ENCODE assay signal across 15 mouse cellular contexts in genomic region chr13:15537611-15538010, GRCm38 (mm10).
DNase-seq lines count a peak whose midpoint lies in the region; ATAC-seq and TF ChIP-seq lines count a peak whose summit lies in the region.
"Had no signal": no experiment of that assay in that cellular context is flagged by ENCODE, and none has a peak within 500 bp of the region (broad histone marks: within the 10 kb centered on the region; RNA-seq: fewer than 3 reads in every experiment).

No protein-coding gene starts in this region.

- no peak overlapping the region for H3K9ac ChIP-seq in intestine, embryonic 16.5 days (ENCODE audit: low read depth, low read length)
- no peak overlapping the region for H3K9ac ChIP-seq in kidney, postnatal 0 days (ENCODE audit: low read depth, low read length)
- H3K9ac ChIP-seq: limb, embryonic 13.5 days had no signal

- whole genome bisulfite sequencing in embryonic facial prominence, embryonic 10.5 days: 73% methylated on average over 3 of the region's 3 CpGs
- WGBS in intestine, embryonic 16.5 days: 67% methylated on average over 3 of the region's 3 CpGs
- WGBS in kidney, postnatal 0 days: 45% methylated on average over 3 of the region's 3 CpGs

- peak; percentile 68; the same call in 1 of the 2 replicates for ATAC-seq in intestine, embryonic 16.5 days
- peak; percentile 87 for ATAC-seq in kidney, postnatal 0 days (replicated peaks; ENCODE audit: low FRiP score, low read depth)
- ATAC-seq: activated CD4-positive, CD25-positive, alpha-beta regulatory T cell, adult 4 months had no signal

- no peaks in the 10 kb centered on the region for H3K9me3 ChIP-seq in embryonic facial prominence, embryonic 10.5 days
- no peaks in the 10 kb centered on the region for H3K9me3 ChIP-seq in intestine, embryonic 16.5 days (ENCODE audit: control insufficient read depth, low read length)
- no peaks in the 10 kb centered on the region for H3K9me3 ChIP-seq in kidney, postnatal 0 days (replicated peaks; ENCODE audit: low read length)
- H3K9me3 ChIP-seq: limb, embryonic 13.5 days had no signal

- peaks cover 36% of the 10 kb centered on the region for H3K4me1 ChIP-seq in embryonic facial prominence, embryonic 10.5 days
- H3K4me1 ChIP-seq in intestine, embryonic 16.5 days (ENCODE audit: control insufficient read depth, insufficient read depth, low read length): peaks cover 10% of the 10 kb centered on the region; the same call in 1 of the 2 replicates
- H3K4me1 ChIP-seq in kidney, postnatal 0 days (replicated peaks; ENCODE audit: insufficient read depth, low read length): peaks cover 9% of the 10 kb centered on the region; the same call in 1 of the 2 replicates

- 0 out of 2 replicates have a peak overlapping the region, but pooled peaks have one; percentile 5 for H3K27ac ChIP-seq in embryonic facial prominence, embryonic 10.5 days (replicated peaks)
- H3K27ac ChIP-seq in intestine, embryonic 16.5 days (ENCODE audit: low read length): no peak overlapping the region
- 0 out of 2 replicates have a peak overlapping the region, but pooled peaks have one; percentile 20 for H3K27ac ChIP-seq in kidney, postnatal 0 days
- H3K27ac ChIP-seq: heart, adult 2 months; limb, embryonic 13.5 days had no signal

- no peak for TF ChIP-seq CTCF in kidney, postnatal 0 days (IDR thresholded peaks at IDR 0.05; ENCODE audit: low read depth)

- H3K27me3 ChIP-seq in embryonic facial prominence, embryonic 10.5 days (replicated peaks; ENCODE audit: low read depth, poor library complexity, severe bottlenecking): no peaks in the 10 kb centered on the region
- H3K27me3 ChIP-seq in intestine, embryonic 16.5 days (replicated peaks; ENCODE audit: control insufficient read depth, insufficient read depth, low read length): no peaks in the 10 kb centered on the region
- H3K27me3 ChIP-seq in kidney, postnatal 0 days (ENCODE audit: insufficient read depth, low read length): no peaks in the 10 kb centered on the region
- H3K27me3 ChIP-seq: limb, embryonic 13.5 days had no signal

- H3K4me3 ChIP-seq in embryonic facial prominence, embryonic 10.5 days: no peak overlapping the region
- H3K4me3 ChIP-seq in intestine, embryonic 16.5 days (ENCODE audit: low read length): no peak overlapping the region
- no peak overlapping the region for H3K4me3 ChIP-seq in kidney, postnatal 0 days (replicated peaks; ENCODE audit: low read depth, low read length)
- H3K4me3 ChIP-seq: heart, adult 2 months; limb, embryonic 13.5 days had no signal

- no peak overlapping the region for H3K4me2 ChIP-seq in intestine, embryonic 16.5 days (ENCODE audit: low read depth, low read length)
- peak overlapping the region; percentile 18; the same call in 1 of the 2 replicates for H3K4me2 ChIP-seq in kidney, postnatal 0 days (ENCODE audit: low read length)
- H3K4me2 ChIP-seq: limb, embryonic 13.5 days had no signal

- peak; percentile 21 for DNase-seq in 3134 (ENCODE audit: extremely low read depth, insufficient read length, low spot score)
- DNase-seq in embryonic facial prominence, embryonic 10.5 days (ENCODE audit: low spot score): no peak
- DNase-seq in kidney, postnatal 0 days (ENCODE audit: low spot score): no peak
- DNase-seq in testis, postnatal 14 days (ENCODE audit: low spot score): no peak
- DNase-seq in embryo, embryonic 10 days (ENCODE audit: low spot score): no peak
- DNase-seq in embryo, embryonic 11 days: no peak
- no peak for DNase-seq in urinary bladder, adult 2 months (ENCODE audit: low spot score)
- DNase-seq: cerebellum, adult 11 months; heart, adult 2 months; heart, postnatal 36 days; lung, adult 2 months; thymus, adult 2 months had no signal

- H3K36me3 ChIP-seq in embryonic facial prominence, embryonic 10.5 days (replicated peaks): peaks cover 4% of the 10 kb centered on the region; the same call in 1 of the 2 replicates
- no peaks in the 10 kb centered on the region for H3K36me3 ChIP-seq in intestine, embryonic 16.5 days (ENCODE audit: control insufficient read depth, insufficient read depth, low read length)
- no peaks in the 10 kb centered on the region for H3K36me3 ChIP-seq in kidney, postnatal 0 days (ENCODE audit: insufficient read depth, low read length)
- H3K36me3 ChIP-seq: limb, embryonic 13.5 days had no signal
